In the genomic region with DNA sequence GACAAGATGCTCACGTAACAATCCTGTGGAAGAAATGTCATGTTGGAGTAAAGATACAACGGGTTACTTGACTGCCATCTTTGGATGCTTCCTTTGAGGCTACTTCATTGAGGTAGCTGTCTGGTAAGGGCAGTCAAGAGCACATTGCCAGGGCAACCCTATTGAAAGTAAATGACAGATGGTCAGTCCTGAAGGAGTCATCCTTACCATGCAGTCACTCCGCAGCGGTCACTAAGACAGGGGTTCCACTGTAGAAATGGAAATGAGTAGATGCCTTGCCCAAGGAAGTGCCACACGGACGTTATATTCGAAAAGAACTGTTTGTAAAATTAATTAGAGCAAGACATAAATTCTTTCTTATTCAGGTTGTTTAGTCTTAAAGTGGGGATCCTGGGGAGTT, we compare ENCODE assay signal across 29 mouse cellular contexts. TPM values are rescaled to one million over a fixed set of nuclear protein-coding genes. Genes with fewer than 3 reads are reported as not detected.
A peak's percentile ranks its signal among the peaks of the same experiment; 100 is the strongest.
DNase-seq lines count a peak whose midpoint lies in the region; ATAC-seq lines count a peak whose summit lies in the region.
"Had no signal": no experiment of that assay in that cellular context is flagged by ENCODE, and none has a peak within 500 bp of the region (broad histone marks: within the 10 kb centered on the region; RNA-seq: fewer than 3 reads in every experiment).

No protein-coding gene starts in this region.

- peak; percentile 56 for ATAC-seq in neural tube, embryonic 11.5 days (ENCODE audit: insufficient read depth, low FRiP score, low TSS enrichment)
- 0 out of 2 replicates have a peak, but pooled peaks have one; percentile 38 for ATAC-seq in neural tube, embryonic 15.5 days (ENCODE audit: low FRiP score)
- ATAC-seq: activated CD4-positive, CD25-positive, alpha-beta regulatory T cell, adult 4 months; CD4-positive, CD25-positive, alpha-beta regulatory T cell, adult 4 months; forebrain, embryonic 14.5 days; forebrain, postnatal 0 days; Patski had no signal

- H3K27ac ChIP-seq in neural tube, embryonic 11.5 days (ENCODE audit: low read depth, low read length): no peak overlapping the region
- H3K27ac ChIP-seq in neural tube, embryonic 15.5 days (replicated peaks): no peak overlapping the region
- H3K27ac ChIP-seq: embryonic facial prominence, embryonic 13.5 days; embryonic facial prominence, embryonic 15.5 days; forebrain, embryonic 10.5 days; forebrain, embryonic 12.5 days had no signal

- no peaks in the 10 kb centered on the region for H3K27me3 ChIP-seq in neural tube, embryonic 11.5 days (ENCODE audit: control insufficient read depth, insufficient read depth, low read length)
- H3K27me3 ChIP-seq in neural tube, embryonic 15.5 days (replicated peaks): no peaks in the 10 kb centered on the region
- H3K27me3 ChIP-seq: CH12.LX; embryonic facial prominence, embryonic 13.5 days; embryonic facial prominence, embryonic 15.5 days; forebrain, embryonic 12.5 days; Patski had no signal

- 51% methylated on average over 7 of the region's 7 CpGs for WGBS in neural tube, embryonic 11.5 days
- WGBS in neural tube, embryonic 15.5 days: 23% methylated on average over 7 of the region's 7 CpGs

- H3K4me2 ChIP-seq in neural tube, embryonic 11.5 days (ENCODE audit: low read depth): no peak overlapping the region
- H3K4me2 ChIP-seq in neural tube, embryonic 15.5 days: no peak overlapping the region
- H3K4me2 ChIP-seq: embryonic facial prominence, embryonic 13.5 days; embryonic facial prominence, embryonic 15.5 days; forebrain, embryonic 12.5 days had no signal

- H3K36me3 ChIP-seq in neural tube, embryonic 11.5 days (ENCODE audit: control insufficient read depth, insufficient read depth, low read length): no peaks in the 10 kb centered on the region
- H3K36me3 ChIP-seq in neural tube, embryonic 15.5 days: no peaks in the 10 kb centered on the region
- H3K36me3 ChIP-seq: embryonic facial prominence, embryonic 13.5 days; embryonic facial prominence, embryonic 15.5 days; forebrain, embryonic 10.5 days; forebrain, embryonic 12.5 days; G1E had no signal

- H3K9me3 ChIP-seq in neural tube, embryonic 11.5 days (ENCODE audit: control insufficient read depth, low read length): no peaks in the 10 kb centered on the region
- no peaks in the 10 kb centered on the region for H3K9me3 ChIP-seq in neural tube, embryonic 15.5 days (replicated peaks)
- H3K9me3 ChIP-seq: embryonic facial prominence, embryonic 13.5 days; embryonic facial prominence, embryonic 15.5 days; forebrain, embryonic 10.5 days; forebrain, embryonic 12.5 days had no signal

- peak; percentile 12 for DNase-seq in embryo, embryonic 10 days (ENCODE audit: low spot score)
- no peak for DNase-seq in embryo, embryonic 9.5 days (ENCODE audit: extremely low spot score)
- DNase-seq in neural tube, embryonic 11.5 days (ENCODE audit: low spot score): no peak
- no peak for DNase-seq in neural tube, embryonic 10.5 days (ENCODE audit: extremely low spot score, low spot score)
- peak; percentile 18 for DNase-seq in mesoderm, embryonic 11.5 days (ENCODE audit: low read depth, low spot score)
- no peak for DNase-seq in adrenal gland, adult 2 months
- DNase-seq in gastrocnemius, adult 8-10 months (ENCODE audit: low spot score in 2 of 2): no peak
- DNase-seq: adrenal gland, postnatal 10 days; adrenal gland, postnatal 25 days; B cell, adult 2 months; cerebellum, adult 11 months; cerebellum, adult 18-20 months; cerebellum, adult 8-10 months; cerebellum, adult 9-11 months; cerebellum, postnatal 14 days; cerebellum, postnatal 36 days; forebrain, postnatal 0 days had no signal

- no peaks in the 10 kb centered on the region; the same call in 1 of the 2 replicates for H3K4me1 ChIP-seq in neural tube, embryonic 11.5 days (ENCODE audit: control insufficient read depth, insufficient read depth, low read length)
- H3K4me1 ChIP-seq in neural tube, embryonic 15.5 days: 0 out of 2 replicates have a peak, but pooled peaks cover 2% of the 10 kb centered on the region
- H3K4me1 ChIP-seq: forebrain, embryonic 12.5 days had no signal

- H3K9ac ChIP-seq in neural tube, embryonic 11.5 days (ENCODE audit: low read length): no peak overlapping the region
- no peak overlapping the region for H3K9ac ChIP-seq in neural tube, embryonic 15.5 days (replicated peaks)
- H3K9ac ChIP-seq: embryonic facial prominence, embryonic 13.5 days; embryonic facial prominence, embryonic 15.5 days; forebrain, embryonic 12.5 days; forebrain, postnatal 0 days had no signal

- no peak overlapping the region for H3K4me3 ChIP-seq in neural tube, embryonic 11.5 days (ENCODE audit: low read depth, low read length)
- H3K4me3 ChIP-seq in neural tube, embryonic 15.5 days (replicated peaks): no peak overlapping the region
- H3K4me3 ChIP-seq: embryonic facial prominence, embryonic 13.5 days; embryonic facial prominence, embryonic 15.5 days; erythroblast, embryonic 14.5 days; forebrain, embryonic 10.5 days; forebrain, embryonic 12.5 days had no signal

RNA-seq across cellular contexts. Expression of gene D630036H23Rik, which starts 43.3 kb away (rescaled TPM):
- 1.1 and 1.2 TPM in 2 replicates for polyA plus RNA-seq in neural tube, embryonic 11.5 days (2014; fragmentation: Nextera tagmentation; extraction: Ambion mirVana)
- 1.8 and 3.1 TPM in 2 replicates for polyA plus RNA-seq in neural tube, embryonic 15.5 days (2015; fragmentation: Nextera tagmentation; extraction: Ambion mirVana)
- total RNA-seq in adrenal gland, adult 2 months (2021): 1 to 10 TPM; 1.2 to 1.5 TPM
- polyA plus RNA-seq in adrenal gland, adult 2 months (2012; rRNA removed): 1.8 and 2.2 TPM in 2 replicates
- total RNA-seq in gastrocnemius, adult 8-10 months (2022): under 1 TPM; 0.34 to 0.54 (median 0.52) TPM
- polyA plus RNA-seq: activated CD4-positive, CD25-positive, alpha-beta regulatory T cell, adult 4 months; CD4-positive, CD25-positive, alpha-beta regulatory T cell, adult 4 months; erythroblast, embryonic 14.5 days; Patski had no signal

RNA-seq across cellular contexts. Expression of gene Ispd, which starts 44.0 kb away (rescaled TPM):
- 10.6 and 12.7 TPM in 2 replicates for polyA plus RNA-seq in neural tube, embryonic 11.5 days (2014; fragmentation: Nextera tagmentation; extraction: Ambion mirVana)
- 15.3 and 15.7 TPM in 2 replicates for polyA plus RNA-seq in neural tube, embryonic 15.5 days (2015; fragmentation: Nextera tagmentation; extraction: Ambion mirVana)
- total RNA-seq in adrenal gland, adult 2 months (2021): 1 to 10 TPM; 5.5 to 8.7 TPM
- polyA plus RNA-seq in adrenal gland, adult 2 months (2012; rRNA removed): 1.4 and 1.7 TPM in 2 replicates
- 1 to 10 TPM; 2.7 to 3.5 (median 3.3) TPM for total RNA-seq in gastrocnemius, adult 8-10 months (2022)
- polyA plus RNA-seq: erythroblast, embryonic 14.5 days had no signal

Comparison
In these comparisons a context has a peak if more than half of its experiments do, and no peak if none do; other contexts are left out.
1. DNase-seq: peak in embryo, embryonic 10 days (single experiment) and mesoderm, embryonic 11.5 days (single experiment); none in embryo, embryonic 9.5 days (single experiment), neural tube, embryonic 11.5 days (single experiment), neural tube, embryonic 10.5 days (single experiment), adrenal gland, adult 2 months (single experiment) and gastrocnemius, adult 8-10 months (0 of 2).